Mouse (Mus musculus): ENCODE results near the gene Gm4181.

DNA sequence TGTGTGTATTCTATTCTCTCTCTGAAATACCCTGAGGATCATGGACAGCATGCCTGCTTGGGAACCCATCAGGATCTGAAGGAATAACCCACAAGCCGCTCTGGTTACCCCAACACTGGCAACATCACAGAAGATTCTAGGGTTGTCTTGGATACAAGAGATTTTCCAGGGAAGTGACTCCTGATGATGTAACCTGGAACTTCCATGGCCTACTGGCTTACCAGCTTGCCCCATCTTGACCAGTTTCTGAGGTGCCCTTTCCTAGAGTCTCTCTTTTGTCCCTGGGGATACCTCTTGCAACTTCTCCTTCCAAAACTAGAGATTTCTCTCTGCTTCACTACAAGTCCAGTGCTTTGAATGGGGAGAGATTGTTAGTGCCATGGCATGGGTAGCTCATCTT is 24.3 kb downstream of the Gm4181 start, which contains the start of gene Gm17078:
- TF ChIP-seq CTCF (IDR thresholded peaks at IDR 0.05; ENCODE audit: low read depth, low read length) = no peak
- no peak for TF ChIP-seq POLR2A (IDR thresholded peaks at IDR 0.05; ENCODE audit: extremely low read depth, insufficient read depth, low read length)
